Mouse (Mus musculus) layer of hippocampus, adult 8-10 months (tissue): Measurements from ENCODE around the gene Ngf. TPM values are rescaled to one million over a fixed set of nuclear protein-coding genes. Genes with fewer than 3 reads are reported as not detected.

Experiments
- DNase-seq, 2 experiments: peaks; one replicate each; pipeline ENCODE4 v3.0.0; 2022; ENCODE audit warnings: low spot score in 2 of 2
- total RNA-seq, 4 experiments: library from RNA; stranded (reverse); gene quantifications; 2 replicates each; pipeline ENCODE4 v1.2.4; 2022

The Ngf gene
- total RNA-seq = 10 to 100 TPM in 1 of 4 experiments, 1 to 10 TPM in 3; 7.4 to 11.1 (median 8.8) TPM

GRCm38 (mm10) chr3:102469713-102470448 lies at the start of gene Ngf:
Gene Ngf, plus strand, starts transcription at chr3:102469919.
- no peak for DNase-seq

GRCm38 (mm10) chr3:102445567-102445966 lies 24.2 kb upstream of the Ngf start:
- DNase-seq = no peak

GRCm38 (mm10) chr3:102446691-102447090 lies 23.0 kb upstream of the Ngf start:
- DNase-seq = no peak

- DNase-seq = no peak
Observed at GRCm38 (mm10) chr3:102454566-102454965, 15.2 kb upstream of the Ngf start.

- DNase-seq = no peak
Observed at GRCm38 (mm10) chr3:102460528-102460927, 9.2 kb upstream of the Ngf start.

- no peak for DNase-seq
Observed at GRCm38 (mm10) chr3:102460986-102461385, 8.7 kb upstream of the Ngf start.

- DNase-seq = no peak
Observed at GRCm38 (mm10) chr3:102462703-102463336, 6.9 kb upstream of the Ngf start.

GRCm38 (mm10) chr3:102463339-102463738 lies 6.4 kb upstream of the Ngf start:
- no peak for DNase-seq

- DNase-seq = peak; percentile 29 to 51
Observed at GRCm38 (mm10) chr3:102466587-102466986, 3.1 kb upstream of the Ngf start.

GRCm38 (mm10) chr3:102467121-102467520 lies 2.6 kb upstream of the Ngf start:
- no peak for DNase-seq

GRCm38 (mm10) chr3:102471251-102471650 lies 1.5 kb downstream of the Ngf start:
- no peak for DNase-seq

GRCm38 (mm10) chr3:102471799-102472198 lies 2.1 kb downstream of the Ngf start:
- no peak for DNase-seq

- DNase-seq = no peak
Observed at GRCm38 (mm10) chr3:102474275-102475155, 4.8 kb downstream of the Ngf start.

- no peak for DNase-seq
Observed at GRCm38 (mm10) chr3:102477917-102478694, 8.4 kb downstream of the Ngf start.

- DNase-seq = peak; percentile 15 to 55
Observed at GRCm38 (mm10) chr3:102490393-102491123, 20.8 kb downstream of the Ngf start.

GRCm38 (mm10) chr3:102498113-102498512 lies 28.4 kb downstream of the Ngf start:
- no peak for DNase-seq

- DNase-seq = no peak
Observed at GRCm38 (mm10) chr3:102498931-102499330, 29.2 kb downstream of the Ngf start.

- no peak for DNase-seq
Observed at GRCm38 (mm10) chr3:102500031-102500430, 30.3 kb downstream of the Ngf start.

- DNase-seq = no peak
Observed at GRCm38 (mm10) chr3:102501186-102501585, 31.5 kb downstream of the Ngf start.

- no peak for DNase-seq
Observed at GRCm38 (mm10) chr3:102505129-102505528, 35.4 kb downstream of the Ngf start.
